Mouse (Mus musculus) heart, embryonic 16.5 days (tissue): ENCODE results near the gene Dglucy. TPM values are rescaled to one million over a fixed set of nuclear protein-coding genes. Genes with fewer than 3 reads are reported as not detected.

Experiments
- polyA plus RNA-seq: library from polyadenylated mRNA; unstranded; fragments of >200 nt; fragmentation: Nextera tagmentation; extraction: Ambion mirVana; gene quantifications from 2 replicates; pipeline ENCODE4 v1.2.1, GENCODE M21; 2015

The Dglucy gene
- polyA plus RNA-seq, 1 experiment from 2014 or later, result 6.3 TPM

Other genes starting within 250 kb of the Dglucy start
- 4.2 and 4.4 TPM in 2 replicates for gene Rps6ka5, start 52.1 kb upstream of the Dglucy start, polyA plus RNA-seq
- 8.1 and 8.7 TPM in 2 replicates for gene Gpr68, start 129.1 kb downstream of the Dglucy start, polyA plus RNA-seq
- 4.3 and 5.5 TPM in 2 replicates for gene Ccdc88c, start 250.0 kb downstream of the Dglucy start, polyA plus RNA-seq